Mouse (Mus musculus) limb, embryonic 14.5 days (tissue): ENCODE results near the gene Man2a1. TPM values are rescaled to one million over a fixed set of nuclear protein-coding genes. Genes with fewer than 3 reads are reported as not detected.

Source experiments
- ATAC-seq: fragments of 200-750 bp; cut with Nextera tagmentation; 2 replicates; pipeline ENCODE4 v1.8.0; 2017; ENCODE audit warnings: low read depth, moderate number of reproducible peaks, moderate TSS enrichment; ENCODE audit not compliant: low FRiP score
- DNase-seq: peaks from one replicate; pipeline ENCODE4 v3.0.0-alpha.2; 2015; ENCODE audit warnings: low spot score
- H3K27ac ChIP-seq: fragments of 300-500 bp; sonication (generic); replicated peaks from 2 replicates; pipeline ENCODE4 v1.5.1; 2014; ENCODE audit warnings: low read depth, mild to moderate bottlenecking, low read length, moderate library complexity, mixed read lengths
- H3K27me3 ChIP-seq: fragments of 300-500 bp; sonication (generic); 2 replicates; pipeline ENCODE4 v1.6.1; 2014; ENCODE audit warnings: low read length, mixed read lengths; ENCODE audit not compliant: control insufficient read depth, insufficient read depth
- H3K36me3 ChIP-seq: fragments of 300-500 bp; sonication (generic); 2 replicates; pipeline ENCODE4 v1.6.1; 2014; ENCODE audit warnings: mild to moderate bottlenecking, low read length, moderate library complexity, mixed read lengths; ENCODE audit not compliant: control insufficient read depth, insufficient read depth
- H3K4me1 ChIP-seq: fragments of 300-500 bp; sonication (generic); 2 replicates; pipeline ENCODE4 v1.6.1; 2014; ENCODE audit warnings: antibody characterized with exemption, low read length, mixed read lengths; ENCODE audit not compliant: control insufficient read depth, insufficient read depth
- H3K4me2 ChIP-seq: fragments of 300-500 bp; sonication (generic); replicated peaks from 2 replicates; pipeline ENCODE4 v1.6.1; 2014; ENCODE audit warnings: low read depth, mild to moderate bottlenecking, low read length, moderate library complexity; ENCODE audit not compliant: severe bottlenecking
- H3K4me3 ChIP-seq: fragments of 300-500 bp; sonication (generic); replicated peaks from 2 replicates; pipeline ENCODE4 v1.5.1; 2014; ENCODE audit warnings: low read length
- H3K9ac ChIP-seq: fragments of 300-500 bp; sonication (generic); 2 replicates; pipeline ENCODE4 v1.6.1; 2014; ENCODE audit warnings: mild to moderate bottlenecking, low read depth, low read length, moderate library complexity; ENCODE audit not compliant: severe bottlenecking
- H3K9me3 ChIP-seq: fragments of 300-500 bp; sonication (generic); 2 replicates; pipeline ENCODE4 v1.6.1; 2016; ENCODE audit warnings: low read length; ENCODE audit not compliant: control insufficient read depth
- POLR2A ChIP-seq: fragments of 200-500 bp; IDR thresholded peaks from 2 replicates; pipeline ENCODE4 v1.8.0; 2012; ENCODE audit warnings: inconsistent platforms, mild to moderate bottlenecking, moderate library complexity, borderline replicate concordance; ENCODE audit not compliant: insufficient read depth, insufficient read length; ENCODE audit errors: extremely low read depth
- WGBS: fragments of 180-500 bp; shearing (Covaris S2); extraction: QIAGEN DNeasy Blood & Tissue Kit; methylation state at CpG from one replicate; pipeline ENCODE4 v1.1.7; 2014; 5-methylcytosine and 5-hydroxymethylcytosine counted together
- polyA plus RNA-seq, 2 experiments: library from polyadenylated mRNA; depleted of rRNA in 1 of 2; stranded (reverse) in 1 of 2; unstranded in 1 of 2; fragments of >200 nt; fragmentation: Nextera tagmentation in 1 of 2; extraction: Ambion mirVana in 1 of 2; gene quantifications; 2 replicates each; pipeline versions ENCODE4 v1.2.1 to v1.2.3; 2012 to 2014

Gene Man2a1
- 27.4 and 31.9 TPM in 2 replicates for polyA plus RNA-seq (2012; rRNA removed)
- polyA plus RNA-seq (2014; fragmentation: Nextera tagmentation; extraction: Ambion mirVana) = 12.5 and 16.1 TPM in 2 replicates

DNA sequence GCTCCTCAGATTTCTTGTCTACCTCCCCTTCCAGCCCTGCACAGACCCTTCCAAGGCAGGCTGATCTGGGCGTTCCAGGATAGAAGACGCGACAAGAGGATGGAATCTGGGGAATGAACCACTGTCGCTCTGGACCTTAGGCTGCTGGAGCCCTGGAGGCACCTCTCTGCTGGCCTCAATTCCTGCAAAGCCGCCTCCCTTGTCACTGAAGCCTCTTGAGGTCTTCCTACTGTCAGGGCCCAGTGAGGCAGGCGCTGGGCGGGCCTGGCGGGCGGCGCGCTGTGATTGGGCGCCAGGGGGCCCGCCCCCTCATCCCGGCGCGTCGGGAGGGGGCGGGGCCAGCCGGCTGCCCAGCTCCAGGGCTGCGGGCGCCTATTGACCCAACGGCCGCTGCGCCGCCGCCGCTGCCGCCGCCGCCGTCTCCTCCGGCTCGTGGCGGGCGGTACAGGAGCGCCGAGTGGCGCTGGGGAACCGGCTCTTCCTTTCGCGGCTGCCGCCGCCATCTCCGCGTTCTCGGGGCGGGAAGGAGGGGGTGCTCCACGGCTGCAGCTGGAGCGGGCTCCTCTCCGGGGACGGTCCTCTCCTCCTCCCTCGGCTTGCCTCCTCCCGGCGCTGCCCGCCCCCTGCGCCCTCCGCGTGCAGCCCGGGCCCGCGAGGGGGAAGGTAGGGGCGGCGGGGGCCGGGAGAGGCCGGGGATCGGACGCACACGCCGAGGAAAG lies at the start of gene Man2a1:
Man2a1 (plus strand) TSS at position 365 of the 719 bp plus-strand sequence.
- 0 out of 2 replicates have a peak, but pooled peaks have one; percentile 37 for TF ChIP-seq POLR2A
- Histone ChIP-seq H3K36me3 (no peaks in the 10 kb centered on the region), H3K27me3 (no peaks in the 10 kb centered on the region), H3K9me3 (no peaks in the 10 kb centered on the region), H3K9ac (peak within 1 kb of the TSS; percentile 93), H3K27ac (peak within 1 kb of the TSS; percentile 92), H3K4me3 (peak within 1 kb of the TSS; percentile 93), H3K4me2 (peak within 1 kb of the TSS; percentile 91), H3K4me1 (peaks cover 32% of the 10 kb centered on the region)
- 0% methylated on average over 13 of the region's 69 CpGs for WGBS
- peak; percentile 88 for DNase-seq
- peak; percentile 93 for ATAC-seq

DNA sequence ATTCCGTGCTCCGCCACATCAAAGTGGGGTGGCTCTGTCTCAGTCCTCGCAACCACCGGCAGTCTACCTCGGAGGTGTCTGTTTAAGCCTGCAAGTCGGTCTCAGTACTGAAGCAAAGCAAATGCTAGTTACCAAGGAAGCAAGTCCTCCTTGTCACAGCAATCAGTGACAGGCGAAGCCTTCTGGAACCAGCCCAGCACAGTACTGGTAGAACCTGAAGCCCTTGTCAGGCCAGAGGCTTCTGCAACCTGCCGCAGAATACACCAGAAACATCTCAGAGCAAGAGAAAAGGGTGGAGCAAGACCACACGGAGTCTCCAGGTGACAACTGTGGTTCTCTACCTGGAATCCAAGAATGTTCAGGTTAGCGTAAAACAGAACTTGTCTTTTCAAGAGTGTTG lies 47.2 kb upstream of the Man2a1 start:
- H3K4me2 ChIP-seq = no peak overlapping the region
- H3K36me3 ChIP-seq = no peaks in the 10 kb centered on the region
- H3K9ac ChIP-seq = no peak overlapping the region
- no peaks in the 10 kb centered on the region for H3K27me3 ChIP-seq
- TF ChIP-seq POLR2A = no peak
- H3K9me3 ChIP-seq = no peaks in the 10 kb centered on the region
- no peaks in the 10 kb centered on the region for H3K4me1 ChIP-seq
- WGBS = 86% methylated on average over 10 of the region's 10 CpGs
- DNase-seq (no peak), ATAC-seq (no peak)
- no peak overlapping the region for H3K4me3 ChIP-seq
- H3K27ac ChIP-seq = no peak overlapping the region

DNA sequence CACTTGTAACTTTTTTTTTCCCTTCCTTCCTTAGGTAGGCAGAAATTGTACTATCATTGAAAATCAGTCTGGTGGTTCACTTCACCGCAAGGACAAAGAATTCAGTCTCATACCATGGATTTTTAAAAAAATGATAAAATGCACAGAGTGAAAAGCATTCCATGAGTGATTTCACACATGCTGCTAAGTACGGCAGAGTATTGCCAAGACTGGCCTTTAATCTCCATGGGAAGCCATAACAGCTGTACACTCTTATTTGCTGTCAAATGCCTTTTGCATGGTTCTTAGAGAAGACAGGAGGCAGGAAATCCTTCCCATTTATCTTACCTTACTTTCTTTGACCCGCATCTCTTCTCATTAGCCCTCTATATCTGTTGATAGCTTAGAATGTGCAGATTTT lies 45.6 kb upstream of the Man2a1 start:
- DNase-seq = peak; percentile 54

DNA sequence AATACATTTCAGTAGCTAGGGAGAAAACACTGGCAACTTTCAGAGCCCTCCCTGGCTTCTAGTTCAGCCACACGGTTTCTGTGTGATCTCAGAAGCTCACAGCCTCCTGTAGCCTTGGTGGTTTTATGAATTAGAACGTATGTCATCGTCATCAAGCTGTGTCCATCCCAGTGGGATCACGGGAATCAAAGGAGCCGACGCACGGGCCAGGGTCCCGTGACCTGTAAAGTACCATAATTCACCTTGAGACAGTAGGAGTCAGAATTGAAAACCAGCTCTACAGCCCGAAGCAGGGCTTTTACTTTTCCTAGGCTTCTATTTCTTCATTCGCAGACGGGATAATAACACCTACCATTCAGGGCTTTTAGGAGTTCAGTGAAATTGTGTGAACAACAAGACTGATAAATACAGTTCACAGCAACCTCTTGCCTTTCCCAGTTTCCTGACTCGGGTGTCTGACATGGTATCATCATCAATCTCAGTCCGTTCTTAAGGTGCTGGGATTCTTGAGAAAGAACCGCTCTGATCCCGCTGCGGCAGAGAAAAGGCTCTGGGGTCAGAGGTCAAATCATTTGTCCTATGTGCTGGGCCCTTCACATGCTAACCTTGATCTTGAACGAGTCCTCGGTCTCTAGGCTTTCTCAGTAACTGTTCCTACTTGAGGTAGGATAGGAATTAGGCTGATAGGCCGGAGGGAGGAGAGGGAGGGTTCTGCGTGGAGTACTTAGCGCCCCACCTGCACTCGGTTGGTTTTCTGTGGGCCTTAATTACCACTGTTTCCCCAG lies 43.7 kb upstream of the Man2a1 start:
- Histone ChIP-seq H3K4me1 (no peaks in the 10 kb centered on the region), H3K4me3 (no peak overlapping the region), H3K27me3 (no peaks in the 10 kb centered on the region), H3K36me3 (no peaks in the 10 kb centered on the region), H3K27ac (no peak overlapping the region), H3K9me3 (no peaks in the 10 kb centered on the region), H3K9ac (no peak overlapping the region), H3K4me2 (no peak overlapping the region)
- no peak for DNase-seq
- no peak for TF ChIP-seq POLR2A
- WGBS = 89% methylated on average over 22 of the region's 22 CpGs
- ATAC-seq = no peak

More for the DNA sequence above, 45.6 kb upstream of the Man2a1 start:
- Histone ChIP-seq H3K27ac (no peak overlapping the region), H3K9ac (no peak overlapping the region), H3K4me1 (no peaks in the 10 kb centered on the region), H3K9me3 (no peaks in the 10 kb centered on the region), H3K36me3 (no peaks in the 10 kb centered on the region), H3K4me2 (no peak overlapping the region), H3K27me3 (no peaks in the 10 kb centered on the region), H3K4me3 (no peak overlapping the region)
- 63% methylated on average over 3 of the region's 3 CpGs for WGBS
- no peak for TF ChIP-seq POLR2A
- ATAC-seq = peak; percentile 48; the same call in 1 of the 2 replicates

DNA sequence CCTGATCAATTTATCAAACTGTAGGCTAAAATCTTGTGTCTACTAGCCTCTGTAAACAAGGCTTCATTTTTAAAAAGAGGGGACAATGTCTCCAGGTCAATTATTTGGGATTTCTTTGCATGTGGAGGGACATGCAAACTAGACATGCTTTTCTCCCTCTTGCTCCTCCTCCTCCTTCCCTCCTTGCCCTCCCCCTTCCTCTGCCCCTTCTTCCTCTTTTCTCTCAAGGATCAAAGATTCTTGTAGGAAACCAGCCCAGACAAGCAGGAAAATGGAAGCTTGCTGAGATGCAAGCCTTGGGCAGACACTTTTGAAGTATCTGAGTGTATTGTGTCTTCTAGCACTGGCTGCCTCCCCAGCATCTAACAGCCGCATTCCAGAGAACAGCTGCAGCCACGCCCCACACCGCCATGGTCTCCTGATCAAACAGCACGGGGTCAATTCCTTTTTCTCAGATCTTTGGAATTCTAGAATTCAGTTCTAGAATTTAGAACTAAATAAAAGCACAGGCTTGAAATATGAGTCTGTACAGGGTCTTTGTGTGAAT lies 41.5 kb upstream of the Man2a1 start:
- Histone ChIP-seq H3K9ac (no peak overlapping the region), H3K36me3 (no peaks in the 10 kb centered on the region), H3K27me3 (no peaks in the 10 kb centered on the region), H3K9me3 (no peaks in the 10 kb centered on the region), H3K4me3 (no peak overlapping the region), H3K27ac (no peak overlapping the region), H3K4me1 (no peaks in the 10 kb centered on the region), H3K4me2 (peak overlapping the region; percentile 22; the same call in 1 of the 2 replicates)
- TF ChIP-seq POLR2A = no peak
- 7% methylated on average over 4 of the region's 4 CpGs for WGBS
- DNase-seq = peak; percentile 63
- ATAC-seq = peak; percentile 70; the same call in 1 of the 2 replicates
